Mouse (Mus musculus) ES-Bruce4 (cell line): ENCODE measurements around the gene Tssk6.

Experiments
- CTCF ChIP-seq: IDR thresholded peaks from one replicate; pipeline ENCODE4 v1.8.1; 2011; ENCODE audit warnings: low read depth, low read length
- EP300 ChIP-seq: IDR thresholded peaks from 2 replicates; pipeline ENCODE4 v1.6.1; 2011; ENCODE audit warnings: low read depth, low read length; ENCODE audit not compliant: insufficient read depth
- POLR2A ChIP-seq: IDR thresholded peaks from one replicate; pipeline ENCODE4 v1.8.1; 2011; ENCODE audit warnings: low read length; ENCODE audit not compliant: insufficient read depth

GRCm38 (mm10) chr8:69881261-69881865 is 20.6 kb upstream of the Tssk6 start:
- TF ChIP-seq CTCF: no peak
- TF ChIP-seq POLR2A: no peak
- TF ChIP-seq EP300: no peak
